Mouse (Mus musculus): Measurements from ENCODE around the gene Tmem191c. TPM values are rescaled to one million over a fixed set of nuclear protein-coding genes. Genes with fewer than 3 reads are reported as not detected.

Gene Tmem191c
- polyA plus RNA-seq, 1 experiment, result 35.5 TPM

DNA sequence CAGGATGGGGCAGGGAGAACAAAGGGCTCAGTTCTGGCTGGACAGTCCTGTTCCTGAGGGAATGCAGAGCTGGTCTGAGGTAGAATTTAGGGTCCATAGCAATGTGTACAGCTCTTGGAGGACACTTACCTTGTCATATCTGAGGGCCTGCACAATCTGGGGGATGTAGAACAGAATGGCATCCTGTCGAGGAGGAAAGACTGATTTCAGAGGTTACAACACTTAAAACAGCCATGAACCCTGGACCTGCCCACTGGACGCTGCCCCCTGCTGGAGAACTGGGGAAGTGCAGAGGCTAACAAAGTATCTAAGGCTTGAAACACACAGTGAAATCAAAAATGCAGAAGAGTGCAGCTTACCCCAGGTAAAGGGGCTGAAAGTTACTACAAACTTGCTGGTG, 16.9 kb downstream of the Tmem191c start:
- Histone ChIP-seq H3K4me1 (ENCODE audit: control insufficient read depth, insufficient read depth, low read length) (no peaks in the 10 kb centered on the region), H3K4me3 (replicated peaks; ENCODE audit: control insufficient read depth, low read depth, low read length) (no peak overlapping the region), H3K27ac (ENCODE audit: control insufficient read depth, insufficient read depth, low read depth, low read length, poor library complexity) (no peak overlapping the region)
- TF ChIP-seq POLR2A (IDR thresholded peaks at IDR 0.05; ENCODE audit: borderline replicate concordance, control insufficient read depth, low read depth, low read length) (no peak), CTCF (IDR thresholded peaks at IDR 0.05; ENCODE audit: control insufficient read depth, insufficient read depth, low read length) (peak; percentile 94)
- WGBS, result 0% methylated on average over 2 of the region's 2 CpGs

DNA sequence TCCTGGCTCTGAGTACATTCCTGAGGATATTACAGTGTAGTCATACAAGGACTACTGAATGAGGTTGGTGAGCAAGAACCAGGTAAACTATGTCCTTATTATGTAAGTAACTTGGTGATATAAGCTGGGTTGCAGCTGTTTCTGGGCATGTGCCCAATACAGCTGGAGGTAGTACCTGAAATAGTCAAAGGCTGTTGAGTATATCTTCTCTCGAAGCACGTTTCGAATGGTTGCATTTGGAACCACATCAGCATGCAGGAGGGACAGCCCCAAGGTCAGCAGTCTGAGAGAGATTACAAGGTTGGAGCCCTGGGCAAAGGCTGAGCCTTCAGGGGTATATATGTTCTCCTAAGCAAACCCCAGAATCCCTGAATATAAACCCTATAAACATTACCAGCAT, 24.9 kb downstream of the Tmem191c start:
- no peak overlapping the region for H3K27ac ChIP-seq (ENCODE audit: control insufficient read depth, insufficient read depth, low read depth, low read length, poor library complexity)
- TF ChIP-seq CTCF (IDR thresholded peaks at IDR 0.05; ENCODE audit: control insufficient read depth, insufficient read depth, low read length) (no peak), POLR2A (IDR thresholded peaks at IDR 0.05; ENCODE audit: borderline replicate concordance, control insufficient read depth, low read depth, low read length) (no peak)
- 93% methylated on average over 3 of the region's 3 CpGs for WGBS

GRCm38 (mm10) chr16:17303521-17304245, 27.8 kb downstream of the Tmem191c start:
- Histone ChIP-seq H3K27ac (ENCODE audit: control insufficient read depth, insufficient read depth, low read depth, low read length, poor library complexity) (no peak overlapping the region), H3K4me3 (replicated peaks; ENCODE audit: control insufficient read depth, low read depth, low read length) (no peak overlapping the region), H3K4me1 (ENCODE audit: control insufficient read depth, insufficient read depth, low read length) (peaks cover 3% of the 10 kb centered on the region; the same call in 1 of the 2 replicates)
- no peak for TF ChIP-seq CTCF (IDR thresholded peaks at IDR 0.05; ENCODE audit: control insufficient read depth, insufficient read depth, low read length)
- WGBS, result 81% methylated on average over 5 of the region's 5 CpGs

More for the DNA sequence above, 24.9 kb downstream of the Tmem191c start:
- peaks cover 3% of the 10 kb centered on the region; the same call in 1 of the 2 replicates for H3K4me1 ChIP-seq (ENCODE audit: control insufficient read depth, insufficient read depth, low read length)
- no peak overlapping the region for H3K4me3 ChIP-seq (replicated peaks; ENCODE audit: control insufficient read depth, low read depth, low read length)

DNA sequence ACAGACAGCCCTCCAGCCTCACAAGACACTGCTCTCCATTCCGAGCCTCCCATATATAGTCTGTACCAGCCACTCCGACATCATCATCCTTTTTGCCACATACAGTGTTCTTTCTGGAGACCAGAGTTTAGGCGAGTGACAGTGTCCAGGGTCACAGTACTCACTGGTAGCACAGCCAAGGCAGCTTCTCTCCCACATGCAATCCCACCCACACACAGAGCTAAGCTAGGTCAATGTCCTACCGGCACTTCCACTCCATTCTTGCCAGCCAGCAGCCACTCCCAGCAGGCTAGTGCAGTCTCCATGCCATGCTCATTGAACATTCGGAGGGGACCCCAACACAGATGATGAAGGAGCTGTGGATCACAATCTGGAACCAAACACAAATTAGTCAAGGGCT, 31.6 kb downstream of the Tmem191c start:
- Histone ChIP-seq H3K27ac (ENCODE audit: control insufficient read depth, insufficient read depth, low read depth, low read length, poor library complexity) (no peak overlapping the region), H3K4me1 (ENCODE audit: control insufficient read depth, insufficient read depth, low read length) (peaks cover 3% of the 10 kb centered on the region; the same call in 1 of the 2 replicates), H3K4me3 (replicated peaks; ENCODE audit: control insufficient read depth, low read depth, low read length) (no peak overlapping the region)
- WGBS, result 88% methylated on average over 5 of the region's 5 CpGs
- no peak for TF ChIP-seq CTCF (IDR thresholded peaks at IDR 0.05; ENCODE audit: control insufficient read depth, insufficient read depth, low read length)
- TF ChIP-seq POLR2A (IDR thresholded peaks at IDR 0.05; ENCODE audit: borderline replicate concordance, control insufficient read depth, low read depth, low read length), result no peak

GRCm38 (mm10) chr16:17309036-17309435, 33.2 kb downstream of the Tmem191c start:
- Histone ChIP-seq H3K4me1 (ENCODE audit: control insufficient read depth, insufficient read depth, low read length) (no peaks in the 10 kb centered on the region), H3K27ac (ENCODE audit: control insufficient read depth, insufficient read depth, low read depth, low read length, poor library complexity) (no peak overlapping the region), H3K4me3 (replicated peaks; ENCODE audit: control insufficient read depth, low read depth, low read length) (no peak overlapping the region)
- WGBS, result 89% methylated on average over 10 of the region's 10 CpGs
- TF ChIP-seq POLR2A (IDR thresholded peaks at IDR 0.05; ENCODE audit: borderline replicate concordance, control insufficient read depth, low read depth, low read length), result no peak
- no peak for TF ChIP-seq CTCF (IDR thresholded peaks at IDR 0.05; ENCODE audit: control insufficient read depth, insufficient read depth, low read length)

DNA sequence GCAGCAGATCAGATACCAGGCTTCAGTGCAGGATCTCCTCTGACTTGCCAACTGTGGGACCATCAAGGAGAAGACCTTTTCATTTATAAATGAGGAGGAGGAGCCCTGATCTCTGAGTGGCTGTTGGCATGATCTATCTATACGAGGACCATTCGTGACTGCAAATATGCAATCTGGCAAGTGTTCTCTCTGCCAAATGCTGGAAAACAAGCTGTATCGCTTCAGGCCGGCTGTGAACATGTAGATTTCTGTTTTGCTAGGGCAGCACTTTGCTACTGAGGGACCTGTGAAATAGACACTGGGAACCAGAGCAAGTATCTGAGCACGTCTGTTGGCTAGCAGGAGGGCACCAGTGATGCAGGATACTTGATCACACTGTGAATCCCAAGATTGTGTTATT, 36.7 kb downstream of the Tmem191c start:
- Histone ChIP-seq H3K4me1 (ENCODE audit: control insufficient read depth, insufficient read depth, low read length) (no peaks in the 10 kb centered on the region), H3K27ac (ENCODE audit: control insufficient read depth, insufficient read depth, low read depth, low read length, poor library complexity) (no peak overlapping the region), H3K4me3 (replicated peaks; ENCODE audit: control insufficient read depth, low read depth, low read length) (no peak overlapping the region)
- WGBS, result 90% methylated on average over 5 of the region's 5 CpGs
- TF ChIP-seq POLR2A (IDR thresholded peaks at IDR 0.05; ENCODE audit: borderline replicate concordance, control insufficient read depth, low read depth, low read length) (no peak), CTCF (IDR thresholded peaks at IDR 0.05; ENCODE audit: control insufficient read depth, insufficient read depth, low read length) (no peak)

GRCm38 (mm10) chr16:17316554-17316953, 40.7 kb downstream of the Tmem191c start:
- Histone ChIP-seq H3K4me1 (ENCODE audit: control insufficient read depth, insufficient read depth, low read length) (no peaks in the 10 kb centered on the region), H3K4me3 (replicated peaks; ENCODE audit: control insufficient read depth, low read depth, low read length) (no peak overlapping the region), H3K27ac (ENCODE audit: control insufficient read depth, insufficient read depth, low read depth, low read length, poor library complexity) (no peak overlapping the region)
- WGBS, result 88% methylated on average over 7 of the region's 7 CpGs
- TF ChIP-seq POLR2A (IDR thresholded peaks at IDR 0.05; ENCODE audit: borderline replicate concordance, control insufficient read depth, low read depth, low read length) (no peak), CTCF (IDR thresholded peaks at IDR 0.05; ENCODE audit: control insufficient read depth, insufficient read depth, low read length) (no peak)

- TF ChIP-seq CTCF (IDR thresholded peaks at IDR 0.05; ENCODE audit: control insufficient read depth, insufficient read depth, low read length) (no peak), POLR2A (IDR thresholded peaks at IDR 0.05; ENCODE audit: borderline replicate concordance, control insufficient read depth, low read depth, low read length) (no peak)
- Histone ChIP-seq H3K4me3 (replicated peaks; ENCODE audit: control insufficient read depth, low read depth, low read length) (no peak overlapping the region), H3K4me1 (ENCODE audit: control insufficient read depth, insufficient read depth, low read length) (no peaks in the 10 kb centered on the region), H3K27ac (ENCODE audit: control insufficient read depth, insufficient read depth, low read depth, low read length, poor library complexity) (no peak overlapping the region)
- WGBS, result 87% methylated on average over 5 of the region's 5 CpGs
These were observed 45.6 kb downstream of the Tmem191c start for GRCm38 (mm10) chr16:17321481-17321880.

- TF ChIP-seq CTCF (IDR thresholded peaks at IDR 0.05; ENCODE audit: control insufficient read depth, insufficient read depth, low read length), result no peak
- TF ChIP-seq POLR2A (IDR thresholded peaks at IDR 0.05; ENCODE audit: borderline replicate concordance, control insufficient read depth, low read depth, low read length), result no peak
- 88% methylated on average over 5 of the region's 5 CpGs for WGBS
- Histone ChIP-seq H3K4me3 (replicated peaks; ENCODE audit: control insufficient read depth, low read depth, low read length) (no peak overlapping the region), H3K27ac (ENCODE audit: control insufficient read depth, insufficient read depth, low read depth, low read length, poor library complexity) (no peak overlapping the region), H3K4me1 (ENCODE audit: control insufficient read depth, insufficient read depth, low read length) (no peaks in the 10 kb centered on the region)
These were observed 48.9 kb downstream of the Tmem191c start for GRCm38 (mm10) chr16:17324745-17325144.
